Comparison of ENCODE assay signal across 15 mouse cellular contexts in genomic region chr16:35403356-35403755, GRCm38 (mm10).
"Had no signal": no experiment of that assay in that cellular context is flagged by ENCODE, and none has a peak within 500 bp of the region (broad histone marks: within the 10 kb centered on the region; RNA-seq: fewer than 3 reads in every experiment).

No protein-coding gene starts in this region.

- H3K27me3 ChIP-seq: limb, embryonic 15.5 days; liver, embryonic 12.5 days; lung, embryonic 15.5 days; megakaryocyte, embryonic 14.5 days; midbrain, embryonic 15.5 days; neural tube, embryonic 12.5 days had no signal

- H3K4me1 ChIP-seq: limb, embryonic 15.5 days; liver, embryonic 12.5 days; lung, embryonic 15.5 days; megakaryocyte, embryonic 14.5 days; midbrain, embryonic 15.5 days; neural tube, embryonic 12.5 days had no signal

- H3K9ac ChIP-seq: limb, embryonic 15.5 days; liver, embryonic 12.5 days; lung, embryonic 15.5 days; midbrain, embryonic 15.5 days; neural tube, embryonic 12.5 days had no signal

- ATAC-seq: intestine, postnatal 0 days; liver, embryonic 12.5 days; midbrain, embryonic 15.5 days had no signal

- DNase-seq: kidney, adult 8-10 months; kidney, postnatal 25 days; lung, postnatal 14 days; right cerebral cortex, postnatal 25 days; thymus, postnatal 25 days had no signal

- H3K4me2 ChIP-seq: limb, embryonic 15.5 days; liver, embryonic 12.5 days; lung, embryonic 15.5 days; midbrain, embryonic 11.5 days; midbrain, embryonic 15.5 days; neural tube, embryonic 12.5 days had no signal

- H3K9me3 ChIP-seq: limb, embryonic 15.5 days; liver, embryonic 12.5 days; lung, embryonic 15.5 days; megakaryocyte, embryonic 14.5 days; midbrain, embryonic 15.5 days; neural tube, embryonic 12.5 days had no signal

- H3K27ac ChIP-seq: limb, embryonic 15.5 days; liver, embryonic 12.5 days; lung, embryonic 15.5 days; macrophage; midbrain, embryonic 15.5 days; neural tube, embryonic 12.5 days; stomach, postnatal 0 days had no signal

- H3K36me3 ChIP-seq: lung, embryonic 15.5 days; midbrain, embryonic 15.5 days had no signal

- H3K4me3 ChIP-seq: limb, embryonic 15.5 days; liver, embryonic 12.5 days; lung, embryonic 15.5 days; megakaryocyte, embryonic 14.5 days; midbrain, embryonic 15.5 days; neural tube, embryonic 12.5 days had no signal
